Mouse (Mus musculus) forebrain, embryonic 11.5 days (tissue): ENCODE measurements around the gene Fgf11. TPM values are rescaled to one million over a fixed set of nuclear protein-coding genes. Genes with fewer than 3 reads are reported as not detected.

Experiments
- polyA plus RNA-seq: library from polyadenylated mRNA; unstranded; fragments of >200 nt; fragmentation: Nextera tagmentation; extraction: Ambion mirVana; gene quantifications from 2 replicates; pipeline ENCODE4 v1.2.1, GENCODE M21; 2014

Gene Fgf11
- polyA plus RNA-seq, 1 experiment from 2014 or later, result 1.3 TPM

Other genes starting within 250 kb of the Fgf11 start
- gene Efnb3, start 241.7 kb downstream of the Fgf11 start, polyA plus RNA-seq, result 13.1 and 14.9 TPM in 2 replicates
- gene Wrap53, start 221.6 kb downstream of the Fgf11 start, polyA plus RNA-seq, result 39.3 and 44.1 TPM in 2 replicates
- 168 and 175 TPM in 2 replicates for gene Trp53, start 221.5 kb downstream of the Fgf11 start, polyA plus RNA-seq
- 9.3 and 12.6 TPM in 2 replicates for gene Atp1b2, start 195.9 kb downstream of the Fgf11 start, polyA plus RNA-seq
- gene Shbg, start 184.0 kb downstream of the Fgf11 start, polyA plus RNA-seq, result not detected in 2 replicates
- 13.9 and 17.7 TPM in 2 replicates for gene Sat2, start 179.8 kb downstream of the Fgf11 start, polyA plus RNA-seq
- gene Fxr2, start 168.9 kb downstream of the Fgf11 start, polyA plus RNA-seq, result 33.6 and 44.1 TPM in 2 replicates
- not detected in 2 replicates for gene Sox15, start 146.5 kb downstream of the Fgf11 start, polyA plus RNA-seq
- 39.0 TPM in 2 replicates for gene Mpdu1, start 139.2 kb downstream of the Fgf11 start, polyA plus RNA-seq
- gene Cd68, start 135.7 kb downstream of the Fgf11 start, polyA plus RNA-seq, result 6.3 and 6.4 TPM in 2 replicates
- 827 and 855 TPM in 2 replicates for gene Eif4a1, start 129.4 kb downstream of the Fgf11 start, polyA plus RNA-seq
- 110 and 117 TPM in 2 replicates for gene Senp3, start 119.8 kb downstream of the Fgf11 start, polyA plus RNA-seq
- gene Tnfsf13, start 116.1 kb downstream of the Fgf11 start, polyA plus RNA-seq, result not detected in 2 replicates
- 2.4 TPM in 2 replicates for gene Tnfsf12, start 106.0 kb downstream of the Fgf11 start, polyA plus RNA-seq
- gene Tnfsfm13, start 105.8 kb downstream of the Fgf11 start, polyA plus RNA-seq, result 0.60 and 1.2 TPM in 2 replicates
- 61.2 and 65.7 TPM in 2 replicates for gene Polr2a, start 43.2 kb downstream of the Fgf11 start, polyA plus RNA-seq
- gene Slc35g3, start 39.9 kb downstream of the Fgf11 start, polyA plus RNA-seq, result not detected in 2 replicates
- gene Zbtb4, start 35.9 kb downstream of the Fgf11 start, polyA plus RNA-seq, result 1.1 and 1.4 TPM in 2 replicates
- 0.73 and 1.1 TPM in 2 replicates for gene Chrnb1, start 5.9 kb downstream of the Fgf11 start, polyA plus RNA-seq
- 0.32 and 0.65 TPM in 2 replicates for gene Tmem102, start 3.8 kb upstream of the Fgf11 start, polyA plus RNA-seq
- gene Gm39566, start 13.4 kb upstream of the Fgf11 start, polyA plus RNA-seq, result not detected in 2 replicates
- not detected in 2 replicates for gene Spem2, start 16.6 kb upstream of the Fgf11 start, polyA plus RNA-seq
- 0.53 TPM in 1 of 2 replicates, not detected in the other for gene Spem1, start 20.3 kb upstream of the Fgf11 start, polyA plus RNA-seq
- 11.0 and 11.1 TPM in 2 replicates for gene Nlgn2, start 35.9 kb upstream of the Fgf11 start, polyA plus RNA-seq
- 250 and 283 TPM in 2 replicates for gene Tmem256, start 36.7 kb upstream of the Fgf11 start, polyA plus RNA-seq
- 64.6 and 71.9 TPM in 2 replicates for gene Plscr3, start 44.5 kb upstream of the Fgf11 start, polyA plus RNA-seq
- 0.73 TPM in 2 replicates for gene Tnk1, start 56.9 kb upstream of the Fgf11 start, polyA plus RNA-seq
- gene Tmem95, start 76.2 kb upstream of the Fgf11 start, polyA plus RNA-seq, result 0.40 TPM in 1 of 2 replicates, not detected in the other
- 2.9 and 3.0 TPM in 2 replicates for gene Kctd11, start 79.5 kb upstream of the Fgf11 start, polyA plus RNA-seq
- gene Acap1, start 93.7 kb upstream of the Fgf11 start, polyA plus RNA-seq, result 0.52 and 0.75 TPM in 2 replicates
- 17.2 and 17.6 TPM in 2 replicates for gene 2810408A11Rik, start 99.1 kb upstream of the Fgf11 start, polyA plus RNA-seq
- 16.4 and 23.0 TPM in 2 replicates for gene Neurl4, start 99.2 kb upstream of the Fgf11 start, polyA plus RNA-seq
- gene Gps2, start 112.0 kb upstream of the Fgf11 start, polyA plus RNA-seq, result 99.2 and 106 TPM in 2 replicates
- 2,045 and 2,063 TPM in 2 replicates for gene Eif5a, start 120.1 kb upstream of the Fgf11 start, polyA plus RNA-seq
- gene Ybx2, start 133.9 kb upstream of the Fgf11 start, polyA plus RNA-seq, result 7.1 and 10.1 TPM in 2 replicates
- 13.7 and 14.8 TPM in 2 replicates for gene Slc2a4, start 146.3 kb upstream of the Fgf11 start, polyA plus RNA-seq
- gene Cldn7, start 162.9 kb upstream of the Fgf11 start, polyA plus RNA-seq, result 3.2 and 6.4 TPM in 2 replicates
- 20.4 and 28.0 TPM in 2 replicates for gene Ctdnep1, start 179.3 kb upstream of the Fgf11 start, polyA plus RNA-seq
- gene Elp5, start 180.7 kb upstream of the Fgf11 start, polyA plus RNA-seq, result 144 and 156 TPM in 2 replicates
- 472 and 477 TPM in 2 replicates for gene Gabarap, start 189.3 kb upstream of the Fgf11 start, polyA plus RNA-seq
- 61.4 and 63.0 TPM in 2 replicates for gene Phf23, start 193.9 kb upstream of the Fgf11 start, polyA plus RNA-seq
- 43.9 and 47.6 TPM in 2 replicates for gene Dvl2, start 198.7 kb upstream of the Fgf11 start, polyA plus RNA-seq
- gene Acadvl, start 213.6 kb upstream of the Fgf11 start, polyA plus RNA-seq, result 44.0 and 47.6 TPM in 2 replicates
- 18.2 and 21.5 TPM in 2 replicates for gene Dlg4, start 215.1 kb upstream of the Fgf11 start, polyA plus RNA-seq